Mouse (Mus musculus) testis, postnatal 10 days (tissue): ENCODE measurements around the gene Scd4.
A peak's percentile ranks its signal among the peaks of the same experiment; 100 is the strongest.

ENCODE experiments used
- DNase-seq: peaks from one replicate; pipeline ENCODE4 v3.0.0; 2021; ENCODE audit warnings: low spot score

Gene Scd4

GRCm38 (mm10) chr19:44332833-44333623 lies at the start of gene Scd4:
Gene Scd4 (plus strand): TSS chr19:44333092.
- DNase-seq: peak; percentile 66

GRCm38 (mm10) chr19:44283157-44284024 lies 49.5 kb upstream of the Scd4 start:
- no peak for DNase-seq

DNA sequence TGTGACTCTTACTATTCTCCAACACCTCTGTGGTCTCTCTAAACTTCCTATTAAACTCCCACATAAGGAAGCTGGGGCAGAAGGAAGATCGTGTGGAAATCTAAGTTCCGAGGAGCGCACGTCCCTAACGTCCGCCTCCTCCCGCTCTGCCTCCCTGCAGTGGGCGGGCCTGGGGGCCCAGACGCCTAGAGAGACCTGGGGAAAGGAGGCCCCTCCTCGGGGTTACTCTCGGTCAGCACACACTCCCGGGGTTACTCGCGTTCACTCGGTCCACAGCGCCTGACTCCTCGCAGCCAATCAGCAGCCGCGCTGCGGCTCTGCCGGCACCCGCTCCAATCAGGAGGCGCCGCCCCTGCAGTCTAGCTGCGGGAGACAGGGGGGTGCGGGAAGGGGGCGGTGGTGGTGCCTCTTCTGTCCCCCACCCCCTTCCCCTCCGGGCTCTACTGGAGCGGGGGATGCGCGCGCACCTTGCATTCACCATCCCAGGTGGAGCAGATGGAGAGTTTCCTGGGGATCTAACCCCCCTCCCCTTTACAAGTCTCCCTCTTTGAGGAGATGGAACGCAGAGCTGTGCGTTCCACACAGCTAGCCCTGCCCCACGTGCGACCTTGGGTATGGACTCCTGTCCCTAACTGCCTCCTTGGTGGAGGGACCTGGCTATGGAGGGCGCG lies 48.7 kb upstream of the Scd4 start:
- DNase-seq: peak; percentile 92

GRCm38 (mm10) chr19:44284723-44285122 lies 48.2 kb upstream of the Scd4 start:
- no peak for DNase-seq

GRCm38 (mm10) chr19:44285554-44285953 lies 47.3 kb upstream of the Scd4 start:
- DNase-seq: no peak

GRCm38 (mm10) chr19:44286109-44286508 lies 46.8 kb upstream of the Scd4 start:
- no peak for DNase-seq

- peak; percentile 43 for DNase-seq
Measured at GRCm38 (mm10) chr19:44287415-44288110, 45.3 kb upstream of the Scd4 start.

DNA sequence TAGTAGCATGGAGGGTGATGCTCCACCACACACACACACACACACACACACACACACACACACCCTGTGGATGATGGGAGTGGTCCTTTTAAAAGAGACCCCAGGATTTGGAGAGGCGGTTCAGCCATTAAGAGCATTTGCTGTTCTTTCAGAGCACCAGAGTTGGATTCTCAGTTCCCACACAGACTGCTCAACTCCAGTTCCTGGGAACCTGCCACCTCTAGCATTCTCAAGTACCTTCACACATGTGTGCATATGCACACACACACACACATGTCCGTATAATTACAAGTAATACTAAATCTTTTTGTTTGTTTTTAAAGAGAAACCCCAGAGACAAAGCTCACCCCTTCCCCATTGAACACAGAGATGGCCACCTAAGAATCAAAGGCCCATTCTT lies 40.8 kb upstream of the Scd4 start:
- no peak for DNase-seq

- no peak for DNase-seq
Measured at GRCm38 (mm10) chr19:44292483-44292882, 40.4 kb upstream of the Scd4 start.

DNA sequence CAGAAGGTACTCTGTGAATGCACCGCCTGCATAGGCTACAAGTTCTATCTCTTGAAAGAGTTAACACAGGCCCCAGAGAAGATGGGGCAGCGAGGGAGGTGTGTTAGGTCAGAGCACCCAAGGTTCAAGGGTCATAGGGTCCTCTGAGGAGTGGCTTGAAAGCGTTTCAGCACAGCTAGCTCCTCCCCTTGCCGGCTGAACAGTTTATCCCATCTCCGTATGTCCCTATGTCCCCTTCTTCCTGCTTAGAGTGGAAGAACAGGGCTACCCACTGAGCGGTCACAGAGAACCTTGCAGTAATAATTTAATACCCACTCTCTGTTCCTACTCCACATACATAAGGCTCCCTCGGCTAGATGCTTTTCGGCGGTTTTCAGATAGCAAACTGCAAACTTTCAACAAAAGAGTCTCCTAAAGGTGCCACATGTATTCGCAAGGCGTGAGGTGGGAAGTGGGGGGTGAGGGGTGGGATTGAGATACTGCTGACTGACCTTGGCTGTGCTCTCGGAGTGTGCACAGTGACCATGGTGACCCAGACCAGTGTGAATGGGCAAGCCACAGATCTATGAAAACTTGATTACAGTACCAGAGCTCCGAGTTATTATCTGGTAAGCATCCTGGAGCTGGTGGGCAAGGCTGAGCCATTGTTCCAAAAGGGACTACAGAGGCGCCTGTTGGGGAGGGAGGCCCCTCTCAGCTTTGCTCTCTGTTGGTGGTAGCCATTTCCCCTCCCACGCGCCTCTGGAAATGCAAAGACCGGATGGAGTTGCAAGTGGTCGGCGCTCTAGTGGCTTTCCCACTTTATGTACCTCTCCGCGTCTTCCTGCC lies 39.7 kb upstream of the Scd4 start, which contains the start of gene Scd2:
Scd2 (plus strand) TSS at position 734 of the 828 bp plus-strand sequence.
- DNase-seq: no peak

GRCm38 (mm10) chr19:44293769-44294551 lies 38.9 kb upstream of the Scd4 start:
- peak; percentile 93 for DNase-seq

DNA sequence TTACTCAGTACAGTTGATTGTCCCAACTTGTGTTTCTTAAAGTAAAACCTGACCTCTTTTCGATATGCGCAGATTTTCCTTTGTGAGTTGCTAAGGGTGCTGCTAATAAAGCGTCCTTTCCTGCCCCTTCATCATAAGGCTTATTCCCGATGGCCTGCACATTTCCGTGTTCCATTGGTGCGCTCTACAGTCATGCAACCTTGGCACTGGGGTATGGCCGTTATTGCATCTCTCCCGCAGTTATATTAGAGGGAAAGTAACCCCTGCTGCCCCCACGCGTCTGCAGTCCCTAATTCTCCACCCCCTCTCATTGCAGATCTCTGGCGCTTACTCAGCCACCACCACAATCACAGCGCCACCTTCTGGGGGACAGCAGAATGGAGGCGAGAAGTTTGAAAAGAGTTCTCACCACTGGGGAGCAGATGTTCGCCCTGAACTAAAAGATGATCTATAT lies 38.3 kb upstream of the Scd4 start:
- DNase-seq: peak; percentile 95

GRCm38 (mm10) chr19:44295251-44295650 lies 37.6 kb upstream of the Scd4 start:
- DNase-seq: no peak

DNA sequence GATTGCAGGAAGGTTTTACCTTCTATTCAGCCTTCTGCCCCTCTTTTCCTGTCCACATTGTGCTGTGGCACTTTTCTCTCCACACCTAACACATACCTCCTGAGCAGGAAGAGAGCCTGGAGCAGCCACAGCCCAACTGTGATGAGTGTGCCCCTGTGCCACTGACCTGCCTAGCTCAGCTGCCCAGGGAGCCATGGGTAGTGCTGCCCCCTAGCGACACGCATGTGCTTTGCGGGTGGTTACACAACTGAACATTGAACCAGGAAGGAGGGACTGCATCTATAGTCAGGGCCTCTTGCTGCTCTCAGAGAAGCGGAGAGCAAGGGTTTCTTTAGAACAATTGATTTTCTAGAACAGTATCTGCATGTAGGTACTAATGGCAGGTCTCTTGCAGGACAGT lies 37.2 kb upstream of the Scd4 start:
- peak; percentile 93 for DNase-seq

- no peak for DNase-seq
Measured at GRCm38 (mm10) chr19:44296186-44296585, 36.7 kb upstream of the Scd4 start.

DNA sequence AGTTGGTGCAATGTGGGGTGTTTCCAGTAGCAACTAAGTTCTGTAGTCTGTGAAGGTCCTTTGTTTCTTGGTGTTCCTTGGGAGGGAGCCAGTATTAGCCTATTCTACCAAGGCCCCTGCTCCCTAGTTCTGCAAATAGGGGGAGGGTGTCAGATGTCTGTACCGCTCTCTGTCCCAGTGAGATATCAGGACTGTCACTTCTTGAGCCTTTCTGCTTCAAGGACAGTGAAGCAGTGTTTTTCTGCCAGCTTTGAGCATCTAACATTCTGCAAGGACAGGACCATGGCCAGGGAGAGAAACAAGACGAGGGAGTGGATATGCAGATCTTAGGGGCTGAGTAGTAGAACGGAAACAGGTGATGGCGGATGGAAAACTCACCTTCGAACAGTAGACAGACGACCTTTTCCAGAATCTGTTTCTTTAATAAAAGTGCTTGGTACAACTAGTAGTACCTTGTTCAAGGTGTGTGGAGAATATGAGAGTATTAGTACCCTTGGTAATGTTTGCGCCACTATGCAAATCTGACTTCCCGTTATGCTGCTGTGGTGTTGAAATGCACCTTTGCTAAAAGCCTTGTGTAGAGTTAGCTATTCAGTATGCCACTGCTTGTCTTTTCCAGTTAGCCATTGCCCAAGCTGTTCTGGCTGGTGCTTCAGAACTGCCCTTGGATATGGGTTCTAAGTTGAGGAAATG lies 35.7 kb upstream of the Scd4 start:
- DNase-seq: no peak

DNA sequence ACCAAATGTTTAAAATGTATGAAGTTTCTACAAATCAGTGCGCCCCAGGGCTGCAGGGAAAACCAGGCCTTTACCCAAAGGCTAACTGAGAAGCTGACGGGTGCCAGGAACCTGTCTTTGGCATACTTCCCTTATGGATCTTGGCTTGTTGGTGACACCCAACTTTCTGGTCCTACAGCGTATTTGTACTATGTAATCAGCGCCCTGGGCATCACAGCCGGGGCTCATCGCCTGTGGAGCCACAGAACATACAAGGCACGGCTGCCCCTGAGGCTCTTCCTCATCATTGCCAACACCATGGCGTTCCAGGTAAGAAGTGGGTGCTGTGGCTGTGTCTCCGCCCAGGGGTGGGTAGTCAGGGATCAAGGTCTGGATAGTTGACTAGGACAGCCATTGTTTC lies 35.0 kb upstream of the Scd4 start:
- no peak for DNase-seq

- no peak for DNase-seq
Measured at GRCm38 (mm10) chr19:44299078-44299477, 33.8 kb upstream of the Scd4 start.

DNA sequence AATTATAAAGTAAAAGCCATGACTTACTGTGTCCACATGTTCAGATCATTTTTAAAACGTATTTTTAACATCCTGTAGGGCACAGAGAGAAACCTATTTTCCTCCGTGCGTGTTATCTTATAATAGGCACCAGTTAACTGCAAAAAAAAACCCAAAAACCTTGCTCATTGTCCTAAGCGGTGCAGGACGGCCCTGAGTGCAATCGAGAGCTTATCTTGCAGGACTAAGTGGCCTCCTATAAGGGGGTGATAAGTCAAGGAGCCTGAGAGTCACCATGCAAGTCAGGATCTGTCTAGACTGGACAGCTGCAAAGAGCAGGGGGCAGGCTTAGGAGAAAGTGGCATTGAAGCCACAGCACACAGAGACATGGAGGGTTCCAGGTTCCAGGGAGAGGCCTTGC lies 33.0 kb upstream of the Scd4 start:
- no peak for DNase-seq
